Mouse (Mus musculus) cortical plate, adult 2 months (tissue): ENCODE measurements around the gene Msrb3.

ENCODE experiments used
- CTCF ChIP-seq: fragments of 200-500 bp; IDR thresholded peaks from 2 replicates; pipeline ENCODE4 v1.5.1; 2011; ENCODE audit warnings: mild to moderate bottlenecking, control low read depth, low read length; ENCODE audit not compliant: insufficient read depth; ENCODE audit errors: extremely low read depth
- POLR2A ChIP-seq: fragments of 200-500 bp; IDR thresholded peaks from 2 replicates; pipeline ENCODE4 v1.6.1; 2011; ENCODE audit warnings: mild to moderate bottlenecking, low read length, control low read depth; ENCODE audit not compliant: insufficient read depth; ENCODE audit errors: extremely low read depth

DNA sequence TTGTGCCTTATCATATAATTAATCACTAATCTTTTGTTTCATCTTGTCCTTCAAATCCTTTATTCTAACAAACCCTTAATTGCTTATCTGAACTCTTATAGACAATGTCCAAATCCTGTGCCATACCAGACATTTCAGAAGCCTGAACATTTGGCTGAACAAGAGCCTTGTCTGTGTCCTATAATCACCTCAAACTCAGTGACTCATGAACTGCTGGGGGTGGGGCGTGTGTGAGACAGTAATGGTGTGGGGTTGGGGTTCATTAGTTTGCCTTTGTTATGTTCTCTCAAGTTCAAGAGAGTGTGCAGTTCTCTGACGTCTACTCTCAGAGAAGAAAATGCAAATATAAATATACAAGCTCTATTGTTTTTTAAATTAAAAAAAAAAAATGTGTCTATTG, 22.6 kb upstream of the Msrb3 start:
- no peak for TF ChIP-seq POLR2A
- no peak for TF ChIP-seq CTCF
